Mouse (Mus musculus) midbrain, embryonic 16.5 days (tissue): ENCODE measurements at regions not wholly inside any gene's neighbourhood (a gene's known extent, or its start where the extent isn't known, plus 50 kb on each side); places are given as distances from the start of the nearest gene placed in this dataset.
A peak's percentile ranks its signal among the peaks of the same experiment; 100 is the strongest.

Experiments
- ATAC-seq: fragments of 200-750 bp; cut with Nextera tagmentation; 2 replicates; pipeline ENCODE4 v1.8.0; 2017; ENCODE audit warnings: moderate TSS enrichment
- H3K27ac ChIP-seq: fragments of 300-500 bp; sonication (generic); 2 replicates; pipeline ENCODE4 v1.5.1; 2014; ENCODE audit warnings: mild to moderate bottlenecking, low read length, mixed read lengths
- H3K27me3 ChIP-seq: fragments of 300-500 bp; sonication (generic); 2 replicates; pipeline ENCODE4 v1.6.1; 2014; ENCODE audit warnings: low read depth, low read length, mixed read lengths; ENCODE audit not compliant: control insufficient read depth, insufficient read depth
- H3K36me3 ChIP-seq: fragments of 300-500 bp; sonication (generic); 2 replicates; pipeline ENCODE4 v1.6.1; 2014; ENCODE audit warnings: mild to moderate bottlenecking, low read length, moderate library complexity, mixed read lengths; ENCODE audit not compliant: control insufficient read depth, insufficient read depth
- H3K4me1 ChIP-seq: fragments of 300-500 bp; sonication (generic); 2 replicates; pipeline ENCODE4 v1.6.1; 2014; ENCODE audit warnings: mild to moderate bottlenecking, low read length, mixed read lengths; ENCODE audit not compliant: control insufficient read depth, insufficient read depth
- H3K4me2 ChIP-seq: fragments of 300-500 bp; sonication (generic); 2 replicates; pipeline ENCODE4 v1.6.1; 2014; ENCODE audit warnings: mild to moderate bottlenecking, low read length, mixed read lengths
- H3K4me3 ChIP-seq: fragments of 300-500 bp; sonication (generic); 2 replicates; pipeline ENCODE4 v1.5.1; 2014; ENCODE audit warnings: low read depth, mild to moderate bottlenecking, low read length, moderate library complexity, mixed read lengths
- H3K9ac ChIP-seq: fragments of 300-500 bp; sonication (generic); 2 replicates; pipeline ENCODE4 v1.6.1; 2014; ENCODE audit warnings: low read depth, low read length, mixed read lengths
- H3K9me3 ChIP-seq: fragments of 300-500 bp; sonication (generic); replicated peaks from 2 replicates; pipeline ENCODE4 v1.6.1; 2014; ENCODE audit warnings: mild to moderate bottlenecking, low read length, mixed read lengths; ENCODE audit not compliant: control insufficient read depth, poor library complexity, severe bottlenecking
- WGBS: fragments of 180-500 bp; shearing (Covaris S2); extraction: QIAGEN DNeasy Blood & Tissue Kit; methylation state at CpG from one replicate; pipeline ENCODE4 v1.1.7; 2014; 5-methylcytosine and 5-hydroxymethylcytosine counted together

DNA sequence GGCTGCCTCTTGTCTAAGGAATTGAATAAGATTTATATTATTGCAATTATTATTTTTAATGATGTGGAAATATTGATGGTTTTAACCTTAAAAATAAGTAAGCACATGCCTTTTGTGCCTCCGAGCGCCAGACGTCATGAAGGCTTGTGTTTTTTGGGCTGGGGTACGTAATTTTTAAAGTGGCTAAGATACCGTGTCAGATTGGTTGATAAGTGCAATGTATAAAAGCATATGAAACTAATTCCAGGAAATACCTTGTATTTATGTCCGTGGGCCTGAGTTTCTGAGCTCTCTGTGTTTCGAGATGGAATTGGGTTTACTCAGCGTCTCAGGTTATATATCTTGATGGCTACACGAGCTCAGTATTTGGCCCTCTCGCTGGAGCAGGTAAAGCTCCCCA lies 414.7 kb downstream of the Med13l start:
- 87% methylated on average over 10 of the region's 10 CpGs for WGBS
- Histone ChIP-seq H3K4me1 (no peaks in the 10 kb centered on the region), H3K9me3 (no peaks in the 10 kb centered on the region), H3K9ac (no peak overlapping the region), H3K4me3 (no peak overlapping the region), H3K4me2 (no peak overlapping the region), H3K36me3 (no peaks in the 10 kb centered on the region), H3K27ac (no peak overlapping the region), H3K27me3 (no peaks in the 10 kb centered on the region)
- ATAC-seq: no peak

DNA sequence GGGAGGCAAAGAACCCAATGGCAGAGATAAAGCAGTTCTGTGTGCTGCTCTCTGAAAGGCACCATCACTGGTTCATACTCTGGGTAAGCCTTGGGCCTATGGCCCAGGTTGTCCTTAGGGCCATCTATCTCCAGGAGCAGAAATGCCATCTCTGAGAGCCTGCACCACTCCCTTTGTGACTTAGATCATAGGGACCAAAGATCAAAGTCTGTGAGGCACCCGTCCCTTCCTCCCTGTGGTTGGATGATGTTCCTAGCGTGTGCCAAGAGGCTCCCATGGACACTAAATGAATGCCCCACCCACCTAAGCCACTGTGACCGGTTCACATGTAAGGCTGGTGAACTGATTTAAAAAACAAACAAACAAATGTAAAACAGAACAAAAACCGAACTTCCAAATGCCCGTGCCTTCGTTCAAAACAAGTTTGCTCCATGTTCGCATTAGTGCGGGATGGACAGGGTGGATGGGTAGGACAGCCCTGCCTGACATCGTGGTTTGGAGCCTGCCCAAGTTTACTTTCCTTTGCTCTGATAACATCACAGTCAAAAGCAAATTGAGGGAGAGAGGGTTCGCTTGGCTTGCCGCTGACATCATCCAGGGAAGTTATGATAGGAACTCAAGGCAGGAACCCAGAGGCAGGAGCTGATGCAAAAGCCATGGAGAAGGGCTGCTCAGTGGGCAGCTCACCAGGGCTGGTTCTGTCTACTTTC lies 418.6 kb downstream of the Med13l start:
- WGBS: 87% methylated on average over 11 of the region's 11 CpGs
- Histone ChIP-seq H3K27ac (no peak overlapping the region), H3K4me3 (no peak overlapping the region)

DNA sequence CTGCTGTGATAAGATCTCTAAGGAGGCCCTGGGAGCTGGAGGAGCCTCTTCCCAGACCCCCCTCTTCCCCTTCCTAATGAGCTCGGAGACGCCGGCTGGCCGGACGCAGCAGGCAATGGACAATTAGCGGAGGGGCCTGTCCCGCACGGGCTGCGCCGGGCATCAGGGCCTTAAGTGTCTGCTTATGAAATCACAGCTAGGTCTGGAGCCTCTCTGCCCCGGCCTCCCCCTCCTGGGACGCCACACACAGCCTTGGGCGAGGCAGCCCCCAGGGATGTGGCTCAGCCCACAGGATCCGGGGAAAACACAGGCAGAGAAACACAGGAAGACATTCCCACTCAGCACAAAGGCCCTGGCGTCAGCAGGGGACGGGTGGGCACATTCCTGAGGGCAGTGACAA lies 420.6 kb downstream of the Med13l start:
- Histone ChIP-seq H3K27ac (no peak overlapping the region), H3K36me3 (no peaks in the 10 kb centered on the region), H3K9me3 (no peaks in the 10 kb centered on the region), H3K4me2 (no peak overlapping the region), H3K27me3 (no peaks in the 10 kb centered on the region), H3K9ac (no peak overlapping the region), H3K4me1 (no peaks in the 10 kb centered on the region), H3K4me3 (no peak overlapping the region)
- no peak for ATAC-seq
- WGBS: 29% methylated on average over 16 of the region's 16 CpGs

More for the DNA sequence above, 418.6 kb downstream of the Med13l start:
- Histone ChIP-seq H3K9ac (no peak overlapping the region), H3K36me3 (no peaks in the 10 kb centered on the region), H3K27me3 (no peaks in the 10 kb centered on the region), H3K4me2 (no peak overlapping the region), H3K4me1 (no peaks in the 10 kb centered on the region), H3K9me3 (no peaks in the 10 kb centered on the region)
- no peak for ATAC-seq

DNA sequence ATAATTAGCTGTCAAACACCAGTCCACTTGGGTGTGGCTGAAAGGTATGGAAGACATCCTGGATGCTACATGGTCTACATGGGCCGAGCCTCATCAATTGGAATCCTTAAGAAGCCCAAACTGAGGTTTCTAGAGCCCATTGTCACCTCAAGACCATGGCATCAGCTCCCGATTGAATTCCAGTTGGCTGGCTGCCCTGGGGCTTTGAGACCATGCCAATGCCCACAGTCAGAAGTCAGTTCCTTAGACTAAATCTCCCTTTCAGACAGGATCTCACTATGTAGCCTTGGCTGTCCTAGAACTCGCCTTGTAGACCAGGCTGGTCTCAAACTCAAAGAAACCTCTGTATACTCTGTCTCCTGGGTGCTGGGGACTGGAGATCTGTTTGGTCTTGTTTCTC lies 423.8 kb downstream of the Med13l start:
- H3K4me1 ChIP-seq: no peaks in the 10 kb centered on the region
- H3K4me3 ChIP-seq: no peak overlapping the region
- no peaks in the 10 kb centered on the region for H3K9me3 ChIP-seq
- no peak overlapping the region for H3K4me2 ChIP-seq
- ATAC-seq: no peak
- H3K9ac ChIP-seq: no peak overlapping the region
- H3K36me3 ChIP-seq: no peaks in the 10 kb centered on the region
- no peaks in the 10 kb centered on the region for H3K27me3 ChIP-seq
- no peak overlapping the region for H3K27ac ChIP-seq
- WGBS: 81% methylated on average over 3 of the region's 3 CpGs

DNA sequence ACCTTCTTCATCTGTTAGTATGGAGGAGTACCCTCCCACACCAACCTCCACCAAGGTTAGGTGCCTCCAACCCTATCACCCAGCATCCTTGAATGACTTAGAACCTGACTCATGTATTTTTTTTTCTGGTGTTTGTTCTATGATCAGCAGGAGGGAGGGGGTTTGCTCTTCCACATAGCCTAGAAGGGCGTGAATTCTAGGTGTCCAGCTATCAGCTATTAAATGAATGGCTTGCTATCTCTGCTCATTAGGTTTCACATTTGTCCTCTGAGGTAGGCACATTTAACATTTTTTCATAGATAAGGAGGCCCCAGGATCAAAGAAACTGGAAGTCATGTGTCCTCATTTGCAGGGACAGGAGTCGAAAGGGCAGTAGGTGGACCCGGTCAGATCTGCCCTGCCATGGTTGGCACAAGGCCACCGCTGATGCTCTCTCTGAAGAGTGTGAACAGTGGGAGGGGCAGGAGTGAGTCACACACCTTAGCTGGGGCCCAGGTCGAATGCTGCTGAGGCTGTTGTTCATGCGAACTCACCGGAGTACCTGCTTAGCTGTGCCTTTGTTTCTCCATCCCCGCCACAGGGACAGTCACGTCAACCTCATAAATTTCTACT lies 424.4 kb downstream of the Med13l start:
- H3K9me3 ChIP-seq: no peaks in the 10 kb centered on the region
- H3K27ac ChIP-seq: no peak overlapping the region
- H3K4me2 ChIP-seq: no peak overlapping the region
- ATAC-seq: no peak
- 94% methylated on average over 9 of the region's 9 CpGs for WGBS
- no peaks in the 10 kb centered on the region for H3K4me1 ChIP-seq
- no peaks in the 10 kb centered on the region for H3K27me3 ChIP-seq
- H3K4me3 ChIP-seq: no peak overlapping the region
- H3K36me3 ChIP-seq: no peaks in the 10 kb centered on the region
- no peak overlapping the region for H3K9ac ChIP-seq

DNA sequence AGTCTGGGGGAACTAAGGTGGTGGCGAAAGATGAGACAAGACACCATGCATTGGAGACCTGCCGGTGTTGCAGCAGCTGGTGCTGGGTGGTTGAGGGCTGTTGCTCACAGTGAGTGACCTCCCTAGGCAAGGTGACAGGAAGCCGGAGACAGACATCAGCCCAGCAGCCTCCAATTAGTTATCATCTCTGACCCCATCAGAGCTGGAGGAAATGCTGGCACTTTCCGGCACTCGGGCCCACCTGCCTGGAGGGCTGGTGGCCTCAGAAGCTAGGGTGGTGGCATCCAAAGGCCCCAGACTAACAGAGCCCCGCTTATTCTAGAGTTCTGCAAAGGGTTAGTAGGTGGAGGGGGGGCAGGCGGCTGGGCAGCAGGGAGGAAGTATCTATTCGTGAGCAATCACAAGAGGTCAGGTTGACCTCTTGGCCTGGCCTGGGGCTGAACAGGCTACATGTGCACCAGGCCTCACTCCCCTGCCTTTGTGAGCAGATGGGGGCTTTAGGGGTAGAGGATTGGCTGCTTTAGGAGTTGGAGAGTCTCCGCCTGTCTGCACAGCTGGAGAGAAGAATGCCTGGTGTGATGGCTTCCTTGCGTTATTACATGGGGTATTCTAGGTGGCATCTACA lies 427.0 kb downstream of the Med13l start:
- Histone ChIP-seq H3K27me3 (no peaks in the 10 kb centered on the region), H3K9ac (no peak overlapping the region), H3K36me3 (no peaks in the 10 kb centered on the region), H3K4me1 (no peaks in the 10 kb centered on the region), H3K9me3 (no peaks in the 10 kb centered on the region), H3K27ac (no peak overlapping the region), H3K4me2 (no peak overlapping the region), H3K4me3 (no peak overlapping the region)
- no peak for ATAC-seq
- WGBS: 75% methylated on average over 10 of the region's 10 CpGs

DNA sequence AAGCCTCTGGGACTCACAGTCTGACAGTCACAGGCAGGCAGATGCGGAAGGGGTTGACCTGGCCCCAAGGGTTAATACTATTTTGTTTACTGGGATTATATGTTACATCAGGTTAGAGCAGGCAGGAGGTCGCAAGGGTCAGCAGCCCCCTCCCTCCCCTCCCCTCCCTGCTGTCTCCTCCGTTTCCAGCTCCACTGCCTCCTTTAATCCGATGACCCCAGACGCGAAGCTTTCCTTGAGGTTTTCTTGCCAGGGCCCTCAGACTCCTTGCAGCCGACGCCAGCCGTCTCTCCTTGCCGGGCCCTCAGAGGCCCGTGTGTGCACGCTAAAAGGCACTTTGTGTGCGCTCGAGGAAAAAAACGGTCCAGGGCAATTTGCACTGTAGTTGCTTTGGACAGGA lies 438.6 kb downstream of the Med13l start:
- WGBS: 6% methylated on average over 15 of the region's 15 CpGs
- ATAC-seq: no peak
- H3K4me2 ChIP-seq: no peak overlapping the region

DNA sequence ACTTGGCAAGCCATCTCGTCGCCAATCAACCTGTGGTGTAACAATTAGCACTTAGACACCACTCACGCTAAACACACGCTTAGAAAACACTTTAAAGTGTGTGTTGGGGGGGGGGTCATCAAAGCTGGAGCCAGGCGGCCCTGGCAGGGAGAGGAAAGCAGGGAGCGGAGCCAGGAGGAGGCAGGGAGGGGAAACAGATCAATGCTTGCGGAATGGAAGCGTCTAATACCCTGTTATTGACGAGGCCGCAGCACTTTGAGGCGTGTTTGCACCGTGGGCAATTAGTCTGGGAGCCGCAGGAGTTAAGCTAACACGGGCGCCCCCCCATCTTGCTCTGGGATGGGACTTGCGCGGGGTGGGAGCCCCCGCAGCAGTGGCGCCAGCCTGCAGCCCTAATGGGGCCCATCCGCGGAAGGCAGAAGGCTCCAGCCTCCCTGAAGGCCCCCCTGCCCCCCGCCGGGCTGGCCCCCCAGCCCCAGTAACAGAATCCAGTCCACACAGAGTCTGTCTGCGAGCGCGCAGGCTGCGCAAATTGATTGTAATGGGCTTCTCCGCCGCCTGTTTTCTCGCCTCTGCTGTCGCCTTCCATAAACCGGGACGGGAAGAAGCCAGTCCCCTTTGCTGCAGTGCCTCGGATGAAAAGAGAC lies 445.5 kb downstream of the Med13l start:
- Histone ChIP-seq H3K9ac (peak overlapping the region; percentile 63), H3K36me3 (no peaks in the 10 kb centered on the region), H3K4me2 (peak overlapping the region; percentile 89), H3K9me3 (no peaks in the 10 kb centered on the region), H3K4me3 (peak overlapping the region; percentile 40), H3K4me1 (peaks cover 8% of the 10 kb centered on the region; the same call in 1 of the 2 replicates), H3K27ac (no peak overlapping the region), H3K27me3 (no peaks in the 10 kb centered on the region)
- ATAC-seq: peak; percentile 36; the same call in 1 of the 2 replicates
- under 1% methylated on average over 32 of the region's 34 CpGs for WGBS

More for the DNA sequence above, 438.6 kb downstream of the Med13l start:
- no peaks in the 10 kb centered on the region for H3K36me3 ChIP-seq
- no peak overlapping the region for H3K27ac ChIP-seq
- H3K27me3 ChIP-seq: no peaks in the 10 kb centered on the region
- H3K9ac ChIP-seq: no peak overlapping the region
- H3K4me1 ChIP-seq: 0 out of 2 replicates have a peak, but pooled peaks cover 3% of the 10 kb centered on the region
- no peak overlapping the region for H3K4me3 ChIP-seq
- H3K9me3 ChIP-seq: no peaks in the 10 kb centered on the region

DNA sequence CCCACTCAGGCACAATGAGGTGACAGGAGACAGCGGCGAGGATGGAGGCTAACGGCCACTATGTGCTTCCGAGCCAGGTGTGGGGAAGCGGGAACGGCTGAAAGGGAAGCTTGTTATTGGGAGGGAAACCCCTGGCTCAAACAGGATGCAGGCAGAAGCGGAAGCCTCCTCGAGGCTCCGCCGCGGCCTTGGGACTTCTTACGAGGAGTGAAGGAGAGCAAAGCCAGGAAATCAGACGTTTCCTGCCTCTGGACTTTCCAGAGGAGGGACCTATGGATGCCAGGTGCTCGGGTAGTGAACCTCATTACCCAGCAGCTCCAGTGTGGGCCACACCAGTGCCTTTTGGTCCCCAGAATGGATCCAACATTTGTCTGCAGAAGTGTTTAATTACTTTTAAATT lies 449.6 kb downstream of the Med13l start:
- no peak for ATAC-seq
- 86% methylated on average over 14 of the region's 14 CpGs for WGBS

More for the DNA sequence above, 449.6 kb downstream of the Med13l start:
- H3K4me1 ChIP-seq: peaks cover 8% of the 10 kb centered on the region; the same call in 1 of the 2 replicates
- no peak overlapping the region for H3K9ac ChIP-seq
- no peaks in the 10 kb centered on the region for H3K36me3 ChIP-seq
- H3K9me3 ChIP-seq: peaks cover 4% of the 10 kb centered on the region; the same call in 1 of the 2 replicates
- no peak overlapping the region for H3K27ac ChIP-seq
- no peaks in the 10 kb centered on the region for H3K27me3 ChIP-seq
- H3K4me2 ChIP-seq: no peak overlapping the region
- no peak overlapping the region for H3K4me3 ChIP-seq
